Mouse (Mus musculus) liver, embryonic 14.5 days (tissue): ENCODE measurements around the gene Aip. TPM values are rescaled to one million over a fixed set of nuclear protein-coding genes. Genes with fewer than 3 reads are reported as not detected.
A peak's percentile ranks its signal among the peaks of the same experiment; 100 is the strongest.

ENCODE experiments used
- ATAC-seq: fragments of 200-750 bp; cut with Nextera tagmentation; 2 replicates; pipeline ENCODE4 v1.8.0; 2017; ENCODE audit warnings: moderate number of reproducible peaks, mild to moderate bottlenecking, moderate library complexity; ENCODE audit not compliant: insufficient read depth
- DNase-seq, 3 experiments: peaks; one replicate each; pipeline ENCODE4 v3.0.0-alpha.2; 2012 to 2013; ENCODE audit warnings: low read depth in 3 of 3, low spot score in 3 of 3
- H3K27ac ChIP-seq: fragments of 300-500 bp; sonication (generic); 2 replicates; pipeline ENCODE4 v1.5.1; 2014; ENCODE audit warnings: moderate library complexity, mild to moderate bottlenecking, control low read depth, inconsistent platforms
- H3K27me3 ChIP-seq: fragments of 300-500 bp; sonication (generic); 2 replicates; pipeline ENCODE4 v1.6.1; 2014; ENCODE audit warnings: mild to moderate bottlenecking, low read length, moderate library complexity; ENCODE audit not compliant: control insufficient read depth, insufficient read depth
- H3K36me3 ChIP-seq: fragments of 300-500 bp; sonication (generic); replicated peaks from 2 replicates; pipeline ENCODE4 v1.6.1; 2014; ENCODE audit warnings: low read depth; ENCODE audit not compliant: control insufficient read depth, insufficient read depth
- H3K4me1 ChIP-seq, 2 experiments: fragments of 200-500 bp in 1 of 2; fragments of 300-500 bp in 1 of 2; sonication (generic) in 1 of 2; replicated peaks; 2 replicates each; pipeline ENCODE4 v1.6.1; 2012 to 2014; ENCODE audit warnings: antibody characterized with exemption in 1 of 2, inconsistent platforms in 1 of 2, low read length in 1 of 2; ENCODE audit not compliant: control insufficient read depth in 2 of 2, insufficient read depth in 2 of 2
- H3K4me2 ChIP-seq: fragments of 300-500 bp; sonication (generic); 2 replicates; pipeline ENCODE4 v1.6.1; 2014; ENCODE audit warnings: low read depth, mild to moderate bottlenecking, control low read depth, moderate library complexity
- H3K4me3 ChIP-seq, 2 experiments: fragments of 200-500 bp in 1 of 2; fragments of 300-500 bp in 1 of 2; sonication (generic) in 1 of 2; 2 replicates each; pipeline ENCODE4 v1.5.1; 2012 to 2014; ENCODE audit warnings: low read depth in 2 of 2, low read length in 2 of 2, mild to moderate bottlenecking in 2 of 2, control low read depth in 1 of 2, inconsistent platforms in 1 of 2, moderate library complexity in 1 of 2; ENCODE audit not compliant: insufficient read depth in 1 of 2
- H3K9ac ChIP-seq: fragments of 300-500 bp; sonication (generic); replicated peaks from 2 replicates; pipeline ENCODE4 v1.6.1; 2014; ENCODE audit warnings: mild to moderate bottlenecking, control low read depth, moderate library complexity
- H3K9me3 ChIP-seq: fragments of 300-500 bp; sonication (generic); 2 replicates; pipeline ENCODE4 v1.6.1; 2016; ENCODE audit warnings: low read length, mixed read lengths; ENCODE audit not compliant: control insufficient read depth
- CTCF ChIP-seq: IDR thresholded peaks from 2 replicates; pipeline ENCODE4 v1.5.1; 2016; ENCODE audit warnings: antibody characterized with exemption, low read depth, control low read depth
- EP300 ChIP-seq: IDR thresholded peaks from 2 replicates; pipeline ENCODE4 v1.6.1; 2016; ENCODE audit warnings: antibody characterized with exemption, low read depth
- WGBS: fragments of 180-500 bp; shearing (Covaris S2); extraction: QIAGEN DNeasy Blood & Tissue Kit; methylation state at CpG from one replicate; pipeline ENCODE4 v1.1.7; 2014; ENCODE audit not compliant: insufficient replicate concordance; 5-methylcytosine and 5-hydroxymethylcytosine counted together
- polyA plus RNA-seq, 2 experiments: library from polyadenylated mRNA; depleted of rRNA in 1 of 2; stranded (reverse) in 1 of 2; unstranded in 1 of 2; fragments of >200 nt; fragmentation: Nextera tagmentation in 1 of 2; extraction: Ambion mirVana in 1 of 2; gene quantifications; 2 replicates each; pipeline versions ENCODE4 v1.2.1 to v1.2.3; 2012 to 2014

Aip gene
- polyA plus RNA-seq, 2 experiments = 29.4 to 33.2 TPM

DNA sequence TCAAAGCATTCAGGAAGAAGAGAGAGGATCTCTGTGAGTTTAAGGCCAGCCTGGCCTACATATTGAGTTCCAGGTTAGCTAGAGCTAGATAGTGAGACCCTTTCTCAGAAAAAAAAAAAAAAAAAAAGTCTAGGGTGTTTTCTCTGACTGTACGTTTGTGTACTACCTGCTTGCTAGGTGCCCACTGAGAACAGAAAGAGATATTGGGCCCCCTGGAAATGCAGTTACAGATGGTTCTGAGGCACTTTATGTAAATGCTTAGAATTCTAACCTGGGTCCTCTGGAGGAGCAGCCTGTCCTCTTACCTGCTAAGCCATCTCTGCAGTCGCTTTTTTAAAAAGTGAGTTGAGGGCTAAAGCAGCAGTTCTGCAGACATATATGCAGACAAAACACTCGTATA lies 29.9 kb downstream of the Aip start:
- no peak for DNase-seq
- Histone ChIP-seq H3K9me3 (no peaks in the 10 kb centered on the region), H3K4me3 (no peak overlapping the region; a peak in 1 of 4 replicates), H3K4me2 (peak overlapping the region; percentile 82), H3K4me1 (peaks cover 27 to 29% of the 10 kb centered on the region in 2 experiments), H3K27me3 (peaks cover 9% of the 10 kb centered on the region), H3K27ac (no peak overlapping the region), H3K36me3 (no peaks in the 10 kb centered on the region), H3K9ac (no peak overlapping the region)
- WGBS = 65% methylated on average over 3 of the region's 3 CpGs
- ATAC-seq = no peak
- TF ChIP-seq CTCF = no peak
- TF ChIP-seq EP300 = no peak

DNA sequence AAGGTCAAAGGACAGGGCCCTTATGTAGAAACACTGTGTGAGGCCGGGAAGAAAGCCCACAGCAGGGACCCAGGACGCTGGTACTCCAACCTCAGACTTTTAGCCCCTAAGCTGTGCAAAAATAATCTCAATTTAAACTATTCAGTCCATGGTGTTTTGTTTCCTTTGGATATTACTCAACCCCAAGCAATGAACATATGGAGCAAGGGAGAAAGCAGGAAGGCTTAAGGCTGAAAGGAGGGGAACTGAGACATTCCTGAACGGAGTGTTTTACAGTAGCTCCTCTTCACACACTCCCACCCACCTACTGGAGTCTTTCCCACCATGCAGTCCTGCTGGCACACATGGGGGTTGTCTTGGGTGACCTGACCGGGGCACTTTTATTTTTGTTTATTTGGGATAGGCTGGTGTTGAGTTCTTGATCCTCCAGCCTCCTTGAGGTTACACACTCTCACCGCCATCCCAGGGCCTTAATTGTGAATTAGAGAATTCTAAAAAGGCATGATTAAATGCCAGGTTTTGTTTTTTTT lies 30.8 kb downstream of the Aip start:
- no peak overlapping the region for H3K4me2 ChIP-seq
- ATAC-seq (no peak), DNase-seq (no peak)
- no peak overlapping the region for H3K4me3 ChIP-seq
- H3K36me3 ChIP-seq = no peaks in the 10 kb centered on the region
- H3K27ac ChIP-seq = no peak overlapping the region
- TF ChIP-seq CTCF = no peak
- TF ChIP-seq EP300 = no peak
- no peak overlapping the region for H3K9ac ChIP-seq
- 74% methylated on average over 5 of the region's 5 CpGs for WGBS
- peaks cover 24 to 26% of the 10 kb centered on the region in 2 experiments for H3K4me1 ChIP-seq
- no peaks in the 10 kb centered on the region; the same call in 1 of the 2 replicates for H3K27me3 ChIP-seq
- H3K9me3 ChIP-seq = no peaks in the 10 kb centered on the region

DNA sequence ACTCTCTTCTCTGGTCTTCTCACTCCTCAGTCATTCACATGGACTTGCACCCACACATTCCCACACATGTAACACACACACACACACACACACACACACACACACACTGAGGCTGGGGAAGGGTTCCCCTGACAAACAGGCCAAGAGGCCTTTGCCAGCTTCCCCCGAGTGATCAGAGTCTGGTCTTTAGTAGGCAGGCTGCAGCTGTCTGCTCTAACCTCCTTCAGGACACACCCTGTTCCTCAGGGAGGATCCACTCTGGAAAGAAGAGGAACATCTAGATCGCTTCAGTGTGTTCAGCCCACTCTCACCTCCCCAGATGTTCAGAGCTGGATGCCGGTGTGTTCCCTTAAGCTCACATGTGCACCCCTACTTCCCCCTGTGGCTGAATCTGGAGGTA lies 31.3 kb downstream of the Aip start:
- ATAC-seq = no peak
- Histone ChIP-seq H3K9ac (no peak overlapping the region), H3K36me3 (no peaks in the 10 kb centered on the region), H3K9me3 (no peaks in the 10 kb centered on the region), H3K4me2 (no peak overlapping the region), H3K27me3 (no peaks in the 10 kb centered on the region), H3K4me3 (no peak overlapping the region), H3K27ac (no peak overlapping the region), H3K4me1 (peaks cover 21 to 22% of the 10 kb centered on the region in 2 experiments)
- WGBS = 77% methylated on average over 3 of the region's 3 CpGs
- no peak for DNase-seq
- TF ChIP-seq CTCF = no peak

DNA sequence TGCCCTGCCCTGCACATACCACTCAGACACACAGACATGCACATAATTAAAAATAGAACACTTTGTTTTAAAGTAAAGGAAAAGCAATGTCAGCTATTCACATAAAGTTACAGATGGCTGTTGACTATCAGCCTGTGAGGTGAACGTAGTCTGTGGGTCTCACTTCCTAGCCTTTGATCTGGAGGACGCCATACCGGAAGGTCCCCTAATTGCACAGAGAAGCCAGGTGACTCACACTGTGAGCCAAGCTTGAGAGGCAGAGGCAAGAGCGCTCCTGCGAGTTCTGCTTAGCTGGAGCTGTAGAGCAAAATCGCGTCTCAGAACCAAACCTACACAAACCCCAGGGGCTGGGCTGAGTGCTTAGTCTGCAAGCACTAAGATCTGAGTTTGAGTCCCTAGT lies 31.9 kb downstream of the Aip start:
- 66% methylated on average over 7 of the region's 7 CpGs for WGBS
- no peak for TF ChIP-seq CTCF
- TF ChIP-seq EP300 = no peak

DNA sequence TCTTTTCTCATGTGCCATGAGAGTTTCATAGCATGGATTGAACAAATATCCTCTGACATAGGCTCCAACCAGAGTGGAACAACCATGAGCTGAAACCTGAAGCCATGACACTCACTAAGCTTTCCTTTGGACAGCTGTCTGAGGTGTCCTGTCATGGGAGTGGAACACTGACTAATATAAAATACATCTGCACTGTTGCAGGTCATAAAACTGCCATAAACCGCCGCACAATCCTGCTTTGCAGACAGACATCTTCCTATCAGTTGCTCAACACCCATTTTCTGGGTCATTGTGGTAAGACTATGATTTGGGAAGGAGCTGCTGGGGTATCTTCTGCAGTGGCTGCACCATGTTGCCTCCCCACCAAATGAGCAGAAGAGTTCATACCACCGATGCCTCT lies 32.9 kb downstream of the Aip start:
- H3K4me2 ChIP-seq = no peak overlapping the region
- no peak overlapping the region for H3K27ac ChIP-seq
- no peaks in the 10 kb centered on the region for H3K27me3 ChIP-seq
- TF ChIP-seq CTCF (no peak), EP300 (peak; percentile 76)
- DNase-seq (no peak), ATAC-seq (no peak)
- 32% methylated on average over 3 of the region's 3 CpGs for WGBS
- no peaks in the 10 kb centered on the region for H3K9me3 ChIP-seq
- no peak overlapping the region for H3K4me3 ChIP-seq
- H3K4me1 ChIP-seq = peaks cover 10 to 11% of the 10 kb centered on the region in 2 experiments
- H3K9ac ChIP-seq = no peak overlapping the region; the same call in 1 of the 2 replicates
- H3K36me3 ChIP-seq = no peaks in the 10 kb centered on the region

More for the DNA sequence above, 31.9 kb downstream of the Aip start:
- H3K27me3 ChIP-seq = no peaks in the 10 kb centered on the region
- DNase-seq (no peak), ATAC-seq (no peak)
- H3K4me2 ChIP-seq = no peak overlapping the region
- no peaks in the 10 kb centered on the region for H3K36me3 ChIP-seq
- no peak overlapping the region for H3K27ac ChIP-seq
- no peak overlapping the region for H3K9ac ChIP-seq
- peaks cover 18 to 19% of the 10 kb centered on the region in 2 experiments for H3K4me1 ChIP-seq
- H3K4me3 ChIP-seq = no peak overlapping the region
- no peaks in the 10 kb centered on the region for H3K9me3 ChIP-seq
